Mouse (Mus musculus) spleen, adult 2 months (tissue): ENCODE measurements around the gene Otop2.

Experiments
- CTCF ChIP-seq: fragments of 200-500 bp; IDR thresholded peaks from 2 replicates; pipeline ENCODE4 v1.5.1; 2011; ENCODE audit warnings: mild to moderate bottlenecking, inconsistent platforms; ENCODE audit not compliant: insufficient read depth, insufficient read length, insufficient replicate concordance; ENCODE audit errors: extremely low read depth
- POLR2A ChIP-seq: fragments of 200-500 bp; IDR thresholded peaks from 2 replicates; pipeline ENCODE4 v1.6.1; 2011; ENCODE audit warnings: low read depth, low read length, inconsistent platforms

DNA sequence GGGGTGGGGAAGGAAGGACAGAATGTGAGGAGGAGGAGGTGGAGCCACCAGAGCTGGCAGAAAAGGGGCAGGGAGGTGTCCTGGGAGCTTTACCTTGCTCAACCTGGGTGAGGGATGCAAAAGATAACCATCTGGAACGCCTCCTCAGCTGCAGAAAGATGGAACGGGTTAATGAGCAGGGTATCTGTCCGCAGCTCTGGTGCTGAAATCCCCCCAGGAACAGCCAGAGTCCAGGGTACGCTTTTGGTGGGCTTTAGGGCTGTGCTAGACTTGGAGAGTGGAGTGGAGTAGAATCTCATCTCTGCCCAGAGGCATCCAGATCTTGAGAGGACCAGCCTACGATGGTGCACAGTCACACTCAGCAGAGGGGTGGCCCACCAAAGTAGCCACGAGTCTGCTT, 29.2 kb downstream of the Otop2 start:
- TF ChIP-seq CTCF (no peak), POLR2A (no peak)
